Mouse (Mus musculus) liver, postnatal 0 days (tissue): ENCODE data around the gene Elf1. TPM values are rescaled to one million over a fixed set of nuclear protein-coding genes. Genes with fewer than 3 reads are reported as not detected.

ENCODE experiments used
- ATAC-seq: fragments of 200-750 bp; cut with Nextera tagmentation; 2 replicates; pipeline ENCODE4 v1.8.0; 2017; ENCODE audit warnings: mild to moderate bottlenecking, moderate library complexity
- DNase-seq: peaks from one replicate; pipeline ENCODE4 v3.0.0-alpha.2; 2016
- H3K27ac ChIP-seq: fragments of 300-500 bp; sonication (generic); 2 replicates; pipeline ENCODE4 v1.5.1; 2014; ENCODE audit warnings: antibody characterized with exemption, moderate library complexity, mild to moderate bottlenecking, low read depth
- H3K27me3 ChIP-seq: fragments of 300-500 bp; sonication (generic); 2 replicates; pipeline ENCODE4 v1.6.1; 2014; ENCODE audit warnings: low read length, control low read depth, mixed read lengths; ENCODE audit not compliant: insufficient read depth
- H3K36me3 ChIP-seq: fragments of 300-500 bp; sonication (generic); replicated peaks from 2 replicates; pipeline ENCODE4 v1.6.1; 2014; ENCODE audit warnings: mild to moderate bottlenecking, control low read depth, low read length, moderate library complexity, mixed read lengths; ENCODE audit not compliant: insufficient read depth
- H3K4me1 ChIP-seq: fragments of 300-500 bp; sonication (generic); 2 replicates; pipeline ENCODE4 v1.6.1; 2014; ENCODE audit warnings: antibody characterized with exemption, mild to moderate bottlenecking, control low read depth; ENCODE audit not compliant: insufficient read depth
- H3K4me2 ChIP-seq: fragments of 300-500 bp; sonication (generic); 2 replicates; pipeline ENCODE4 v1.6.1; 2014; ENCODE audit warnings: low read depth, mild to moderate bottlenecking, low read length, moderate library complexity, mixed read lengths
- H3K4me3 ChIP-seq: fragments of 300-500 bp; sonication (generic); 2 replicates; pipeline ENCODE4 v1.5.1; 2014; ENCODE audit warnings: low read depth, low read length
- H3K9ac ChIP-seq: fragments of 300-500 bp; sonication (generic); replicated peaks from 2 replicates; pipeline ENCODE4 v1.6.1; 2014; ENCODE audit warnings: mild to moderate bottlenecking, moderate library complexity
- H3K9me3 ChIP-seq: fragments of 300-500 bp; sonication (generic); 2 replicates; pipeline ENCODE4 v1.6.1; 2016; ENCODE audit warnings: mild to moderate bottlenecking, control low read depth, low read length, mixed read lengths
- CTCF ChIP-seq: sonication (generic); IDR thresholded peaks from 2 replicates; pipeline ENCODE4 v1.5.1; 2016; ENCODE audit warnings: antibody characterized with exemption, low read depth
- EP300 ChIP-seq: IDR thresholded peaks from 2 replicates; pipeline ENCODE4 v1.6.1; 2016; ENCODE audit warnings: antibody characterized with exemption, low read depth, mild to moderate bottlenecking
- WGBS: fragments of 180-500 bp; shearing (Covaris S2); extraction: QIAGEN DNeasy Blood & Tissue Kit; methylation state at CpG from one replicate; pipeline ENCODE4 v1.1.7; 2014; ENCODE audit not compliant: insufficient replicate concordance; 5-methylcytosine and 5-hydroxymethylcytosine counted together
- polyA plus RNA-seq: library from polyadenylated mRNA; unstranded; fragments of >200 nt; fragmentation: Nextera tagmentation; extraction: Ambion mirVana; gene quantifications from 2 replicates; pipeline ENCODE4 v1.2.1, GENCODE M21; 2015

Gene Elf1
- polyA plus RNA-seq, 1 experiment from 2014 or later: 11.0 TPM

GRCm38 (mm10) chr14:79500756-79501155, 19.8 kb downstream of the Elf1 start:
- Histone ChIP-seq H3K27ac (no peak overlapping the region), H3K4me2 (no peak overlapping the region), H3K27me3 (no peaks in the 10 kb centered on the region), H3K36me3 (peaks cover 4% of the 10 kb centered on the region; the same call in 1 of the 2 replicates), H3K4me3 (no peak overlapping the region), H3K4me1 (peaks cover 15% of the 10 kb centered on the region), H3K9ac (no peak overlapping the region), H3K9me3 (no peaks in the 10 kb centered on the region)
- no peak for DNase-seq
- no peak for ATAC-seq
- WGBS: 40% methylated on average over 4 of the region's 4 CpGs
- TF ChIP-seq EP300 (peak; percentile 34; the same call in 1 of the 2 replicates), CTCF (no peak)

GRCm38 (mm10) chr14:79503371-79504075, 22.5 kb downstream of the Elf1 start:
- 57% methylated on average over 5 of the region's 5 CpGs for WGBS
- no peak for TF ChIP-seq EP300
- no peak overlapping the region for H3K9ac ChIP-seq

GRCm38 (mm10) chr14:79504246-79505006, 23.4 kb downstream of the Elf1 start:
- 85% methylated on average over 7 of the region's 7 CpGs for WGBS
- H3K27ac ChIP-seq: peak overlapping the region; percentile 30; the same call in 1 of the 2 replicates
- H3K4me3 ChIP-seq: no peak overlapping the region
- ATAC-seq (no peak), DNase-seq (no peak)
- TF ChIP-seq CTCF (no peak), EP300 (no peak)
- H3K36me3 ChIP-seq: peaks cover 3% of the 10 kb centered on the region; the same call in 1 of the 2 replicates
- peaks cover 31% of the 10 kb centered on the region for H3K4me1 ChIP-seq
- H3K9ac ChIP-seq: no peak overlapping the region
- H3K9me3 ChIP-seq: no peaks in the 10 kb centered on the region
- no peak overlapping the region for H3K4me2 ChIP-seq
- no peaks in the 10 kb centered on the region for H3K27me3 ChIP-seq

More at GRCm38 (mm10) chr14:79503371-79504075, 22.5 kb downstream of the Elf1 start:
- Histone ChIP-seq H3K9me3 (no peaks in the 10 kb centered on the region), H3K27me3 (no peaks in the 10 kb centered on the region), H3K4me3 (no peak overlapping the region), H3K4me2 (no peak overlapping the region), H3K36me3 (peaks cover 3% of the 10 kb centered on the region; the same call in 1 of the 2 replicates), H3K4me1 (peaks cover 25% of the 10 kb centered on the region), H3K27ac (peak overlapping the region; percentile 30; the same call in 1 of the 2 replicates)
- DNase-seq: no peak
- no peak for ATAC-seq

GRCm38 (mm10) chr14:79506207-79506606, 25.2 kb downstream of the Elf1 start:
- H3K36me3 ChIP-seq: peaks cover 3% of the 10 kb centered on the region; the same call in 1 of the 2 replicates
- ATAC-seq: peak; percentile 84
- H3K9me3 ChIP-seq: no peaks in the 10 kb centered on the region
- peak; percentile 44; the same call in 1 of the 2 replicates for TF ChIP-seq EP300
- no peak for TF ChIP-seq CTCF
- no peak for DNase-seq
- no peaks in the 10 kb centered on the region for H3K27me3 ChIP-seq
- H3K9ac ChIP-seq: 0 out of 2 replicates have a peak overlapping the region, but pooled peaks have one; percentile 5
- peak overlapping the region; percentile 3; the same call in 1 of the 2 replicates for H3K27ac ChIP-seq
- peak overlapping the region; percentile 42 for H3K4me2 ChIP-seq
- 39% methylated on average over 9 of the region's 9 CpGs for WGBS
- no peak overlapping the region for H3K4me3 ChIP-seq
- H3K4me1 ChIP-seq: peaks cover 27% of the 10 kb centered on the region

- H3K9me3 ChIP-seq: no peaks in the 10 kb centered on the region
- H3K36me3 ChIP-seq: no peaks in the 10 kb centered on the region
- 0 out of 2 replicates have a peak overlapping the region, but pooled peaks have one; percentile 0 for H3K4me2 ChIP-seq
- H3K27ac ChIP-seq: peak overlapping the region; percentile 59
- no peak overlapping the region for H3K4me3 ChIP-seq
- DNase-seq (no peak), ATAC-seq (no peak)
- TF ChIP-seq CTCF (no peak), EP300 (no peak)
- WGBS: 63% methylated on average over 1 of the region's 1 CpGs
- peaks cover 32% of the 10 kb centered on the region for H3K4me1 ChIP-seq
- no peak overlapping the region for H3K9ac ChIP-seq
- H3K27me3 ChIP-seq: no peaks in the 10 kb centered on the region
Measured at GRCm38 (mm10) chr14:79507846-79508245, 26.9 kb downstream of the Elf1 start.

- Histone ChIP-seq H3K36me3 (no peaks in the 10 kb centered on the region), H3K27ac (peak overlapping the region; percentile 59), H3K4me1 (peaks cover 27% of the 10 kb centered on the region), H3K4me2 (no peak overlapping the region; the same call in 1 of the 2 replicates), H3K4me3 (no peak overlapping the region), H3K9me3 (no peaks in the 10 kb centered on the region), H3K27me3 (no peaks in the 10 kb centered on the region), H3K9ac (no peak overlapping the region)
- TF ChIP-seq CTCF (no peak), EP300 (no peak)
- DNase-seq (no peak), ATAC-seq (peak; percentile 62)
- WGBS: 64% methylated on average over 9 of the region's 9 CpGs
Measured at GRCm38 (mm10) chr14:79508662-79509305, 27.8 kb downstream of the Elf1 start.
